Mouse (Mus musculus): Measurements from ENCODE around the gene Chn1. TPM values are rescaled to one million over a fixed set of nuclear protein-coding genes. Genes with fewer than 3 reads are reported as not detected.
A peak's percentile ranks its signal among the peaks of the same experiment; 100 is the strongest.

Chn1 gene
- polyA plus RNA-seq, 1 experiment from 2014 or later: 14.4 TPM

GRCm38 (mm10) chr2:73573556-73573955 is 201.6 kb downstream of the Chn1 start:
- no peak overlapping the region for H3K9ac ChIP-seq
- H3K4me1 ChIP-seq (replicated peaks): no peaks in the 10 kb centered on the region
- no peak overlapping the region for H3K27ac ChIP-seq (ENCODE audit: poor library complexity, severe bottlenecking)
- no peaks in the 10 kb centered on the region for H3K36me3 ChIP-seq
- H3K4me3 ChIP-seq: no peak overlapping the region
- WGBS: 73% methylated on average over 4 of the region's 4 CpGs
- H3K9me3 ChIP-seq (replicated peaks): no peaks in the 10 kb centered on the region
- peaks cover 7% of the 10 kb centered on the region; the same call in 1 of the 2 replicates for H3K27me3 ChIP-seq (replicated peaks)
- ATAC-seq (ENCODE audit: insufficient number of reproducible peaks, low FRiP score): no peak
- H3K4me2 ChIP-seq: no peak overlapping the region

GRCm38 (mm10) chr2:73572539-73573372 is 202.4 kb downstream of the Chn1 start:
- 0 out of 2 replicates have a peak, but pooled peaks have one; percentile 64 for ATAC-seq (ENCODE audit: insufficient number of reproducible peaks, low FRiP score)
- H3K9ac ChIP-seq: no peak overlapping the region
- H3K36me3 ChIP-seq: no peaks in the 10 kb centered on the region
- no peaks in the 10 kb centered on the region for H3K4me1 ChIP-seq (replicated peaks)
- H3K9me3 ChIP-seq (replicated peaks): no peaks in the 10 kb centered on the region
- H3K4me3 ChIP-seq: 0 out of 2 replicates have a peak overlapping the region, but pooled peaks have one; percentile 9
- peaks cover 14% of the 10 kb centered on the region; the same call in 1 of the 2 replicates for H3K27me3 ChIP-seq (replicated peaks)
- WGBS: 35% methylated on average over 23 of the region's 23 CpGs
- H3K4me2 ChIP-seq: peak overlapping the region; percentile 41
- no peak overlapping the region for H3K27ac ChIP-seq (ENCODE audit: poor library complexity, severe bottlenecking)

GRCm38 (mm10) chr2:73571901-73572300 is 203.2 kb downstream of the Chn1 start:
- Histone ChIP-seq H3K9me3 (replicated peaks) (no peaks in the 10 kb centered on the region), H3K27ac (ENCODE audit: poor library complexity, severe bottlenecking) (no peak overlapping the region), H3K36me3 (no peaks in the 10 kb centered on the region), H3K27me3 (replicated peaks) (peaks cover 14% of the 10 kb centered on the region; the same call in 1 of the 2 replicates), H3K4me2 (no peak overlapping the region), H3K4me1 (replicated peaks) (no peaks in the 10 kb centered on the region), H3K4me3 (no peak overlapping the region), H3K9ac (no peak overlapping the region)
- WGBS: 67% methylated on average over 6 of the region's 6 CpGs
- ATAC-seq (ENCODE audit: insufficient number of reproducible peaks, low FRiP score): no peak

GRCm38 (mm10) chr2:73571304-73571703 is 203.8 kb downstream of the Chn1 start:
- Histone ChIP-seq H3K9ac (no peak overlapping the region), H3K9me3 (replicated peaks) (no peaks in the 10 kb centered on the region), H3K4me3 (no peak overlapping the region), H3K27me3 (replicated peaks) (peaks cover 14% of the 10 kb centered on the region; the same call in 1 of the 2 replicates), H3K27ac (ENCODE audit: poor library complexity, severe bottlenecking) (no peak overlapping the region), H3K4me1 (replicated peaks) (no peaks in the 10 kb centered on the region), H3K36me3 (no peaks in the 10 kb centered on the region), H3K4me2 (no peak overlapping the region)
- ATAC-seq (ENCODE audit: insufficient number of reproducible peaks, low FRiP score): no peak
- 84% methylated on average over 9 of the region's 9 CpGs for WGBS

- peak; percentile 48; the same call in 1 of the 2 replicates for ATAC-seq (ENCODE audit: insufficient number of reproducible peaks, low FRiP score)
- Histone ChIP-seq H3K4me1 (replicated peaks) (no peaks in the 10 kb centered on the region), H3K27ac (ENCODE audit: poor library complexity, severe bottlenecking) (no peak overlapping the region), H3K4me3 (peak overlapping the region; percentile 28), H3K36me3 (no peaks in the 10 kb centered on the region), H3K4me2 (peak overlapping the region; percentile 58), H3K9ac (peak overlapping the region; percentile 22; the same call in 1 of the 2 replicates), H3K27me3 (replicated peaks) (peaks cover 14% of the 10 kb centered on the region; the same call in 1 of the 2 replicates), H3K9me3 (replicated peaks) (no peaks in the 10 kb centered on the region)
- WGBS: 19% methylated on average over 8 of the region's 8 CpGs
Observed at GRCm38 (mm10) chr2:73566989-73567605, 208.0 kb downstream of the Chn1 start.

- Histone ChIP-seq H3K27ac (ENCODE audit: poor library complexity, severe bottlenecking) (no peak overlapping the region), H3K9me3 (replicated peaks) (no peaks in the 10 kb centered on the region), H3K27me3 (replicated peaks) (peaks cover 14% of the 10 kb centered on the region; the same call in 1 of the 2 replicates), H3K4me3 (no peak overlapping the region), H3K4me1 (replicated peaks) (peaks cover 8% of the 10 kb centered on the region), H3K36me3 (no peaks in the 10 kb centered on the region), H3K9ac (no peak overlapping the region), H3K4me2 (no peak overlapping the region)
- WGBS: 18% methylated on average over 7 of the region's 7 CpGs
- ATAC-seq (ENCODE audit: insufficient number of reproducible peaks, low FRiP score): no peak
Observed at GRCm38 (mm10) chr2:73566162-73566561, 209.0 kb downstream of the Chn1 start.

GRCm38 (mm10) chr2:73563690-73564089 is 211.5 kb downstream of the Chn1 start:
- H3K36me3 ChIP-seq: no peaks in the 10 kb centered on the region
- no peak for ATAC-seq (ENCODE audit: insufficient number of reproducible peaks, low FRiP score)
- H3K27ac ChIP-seq (ENCODE audit: poor library complexity, severe bottlenecking): no peak overlapping the region
- no peak overlapping the region for H3K4me3 ChIP-seq
- H3K4me1 ChIP-seq (replicated peaks): peaks cover 9% of the 10 kb centered on the region
- no peak overlapping the region for H3K9ac ChIP-seq
- 62% methylated on average over 7 of the region's 7 CpGs for WGBS
- H3K27me3 ChIP-seq (replicated peaks): peaks cover 7% of the 10 kb centered on the region; the same call in 1 of the 2 replicates
- H3K4me2 ChIP-seq: no peak overlapping the region
- H3K9me3 ChIP-seq (replicated peaks): no peaks in the 10 kb centered on the region

GRCm38 (mm10) chr2:73562656-73563055 is 212.5 kb downstream of the Chn1 start:
- 93% methylated on average over 9 of the region's 9 CpGs for WGBS
- no peak overlapping the region for H3K4me2 ChIP-seq
- no peak overlapping the region for H3K9ac ChIP-seq
- peaks cover 9% of the 10 kb centered on the region for H3K4me1 ChIP-seq (replicated peaks)
- no peaks in the 10 kb centered on the region for H3K36me3 ChIP-seq
- H3K27ac ChIP-seq (ENCODE audit: poor library complexity, severe bottlenecking): no peak overlapping the region
- ATAC-seq (ENCODE audit: insufficient number of reproducible peaks, low FRiP score): no peak
- no peak overlapping the region for H3K4me3 ChIP-seq
- H3K9me3 ChIP-seq (replicated peaks): no peaks in the 10 kb centered on the region
- H3K27me3 ChIP-seq (replicated peaks): no peaks in the 10 kb centered on the region

GRCm38 (mm10) chr2:73561665-73562063 is 213.5 kb downstream of the Chn1 start:
- H3K9me3 ChIP-seq (replicated peaks): no peaks in the 10 kb centered on the region
- H3K36me3 ChIP-seq: no peaks in the 10 kb centered on the region
- H3K4me3 ChIP-seq: peak overlapping the region; percentile 49
- ATAC-seq (ENCODE audit: insufficient number of reproducible peaks, low FRiP score): peak; percentile 42; the same call in 1 of the 2 replicates
- H3K27ac ChIP-seq (ENCODE audit: poor library complexity, severe bottlenecking): no peak overlapping the region
- 4% methylated on average over 8 of the region's 8 CpGs for WGBS
- peak overlapping the region; percentile 90 for H3K4me2 ChIP-seq
- H3K4me1 ChIP-seq (replicated peaks): peaks cover 9% of the 10 kb centered on the region
- no peaks in the 10 kb centered on the region for H3K27me3 ChIP-seq (replicated peaks)
- no peak overlapping the region for H3K9ac ChIP-seq

- Histone ChIP-seq H3K36me3 (no peaks in the 10 kb centered on the region), H3K4me2 (peak overlapping the region; percentile 90), H3K27ac (ENCODE audit: poor library complexity, severe bottlenecking) (no peak overlapping the region), H3K9ac (peak overlapping the region; percentile 58), H3K4me3 (peak overlapping the region; percentile 49), H3K27me3 (replicated peaks) (no peaks in the 10 kb centered on the region), H3K4me1 (replicated peaks) (peaks cover 9% of the 10 kb centered on the region), H3K9me3 (replicated peaks) (no peaks in the 10 kb centered on the region)
- ATAC-seq (ENCODE audit: insufficient number of reproducible peaks, low FRiP score): peak; percentile 53; the same call in 1 of the 2 replicates
- 2% methylated on average over 23 of the region's 23 CpGs for WGBS
Observed at GRCm38 (mm10) chr2:73560899-73561664, 214.1 kb downstream of the Chn1 start.
